Mouse (Mus musculus) liver, embryonic 14.5 days (tissue): Measurements from ENCODE around the gene Poldip2. TPM values are rescaled to one million over a fixed set of nuclear protein-coding genes. Genes with fewer than 3 reads are reported as not detected.
A peak's percentile ranks its signal among the peaks of the same experiment; 100 is the strongest.

ENCODE experiments used
- ATAC-seq: fragments of 200-750 bp; cut with Nextera tagmentation; 2 replicates; pipeline ENCODE4 v1.8.0; 2017; ENCODE audit warnings: moderate number of reproducible peaks, mild to moderate bottlenecking, moderate library complexity; ENCODE audit not compliant: insufficient read depth
- DNase-seq, 3 experiments: peaks; one replicate each; pipeline ENCODE4 v3.0.0-alpha.2; 2012 to 2013; ENCODE audit warnings: low read depth in 3 of 3, low spot score in 3 of 3
- H3K27ac ChIP-seq: fragments of 300-500 bp; sonication (generic); 2 replicates; pipeline ENCODE4 v1.5.1; 2014; ENCODE audit warnings: moderate library complexity, mild to moderate bottlenecking, control low read depth, inconsistent platforms
- H3K27me3 ChIP-seq: fragments of 300-500 bp; sonication (generic); 2 replicates; pipeline ENCODE4 v1.6.1; 2014; ENCODE audit warnings: mild to moderate bottlenecking, low read length, moderate library complexity; ENCODE audit not compliant: control insufficient read depth, insufficient read depth
- H3K36me3 ChIP-seq: fragments of 300-500 bp; sonication (generic); replicated peaks from 2 replicates; pipeline ENCODE4 v1.6.1; 2014; ENCODE audit warnings: low read depth; ENCODE audit not compliant: control insufficient read depth, insufficient read depth
- H3K4me1 ChIP-seq, 2 experiments: fragments of 200-500 bp in 1 of 2; fragments of 300-500 bp in 1 of 2; sonication (generic) in 1 of 2; replicated peaks; 2 replicates each; pipeline ENCODE4 v1.6.1; 2012 to 2014; ENCODE audit warnings: antibody characterized with exemption in 1 of 2, inconsistent platforms in 1 of 2, low read length in 1 of 2; ENCODE audit not compliant: control insufficient read depth in 2 of 2, insufficient read depth in 2 of 2
- H3K4me2 ChIP-seq: fragments of 300-500 bp; sonication (generic); 2 replicates; pipeline ENCODE4 v1.6.1; 2014; ENCODE audit warnings: low read depth, mild to moderate bottlenecking, control low read depth, moderate library complexity
- H3K4me3 ChIP-seq, 2 experiments: fragments of 200-500 bp in 1 of 2; fragments of 300-500 bp in 1 of 2; sonication (generic) in 1 of 2; 2 replicates each; pipeline ENCODE4 v1.5.1; 2012 to 2014; ENCODE audit warnings: low read depth in 2 of 2, low read length in 2 of 2, mild to moderate bottlenecking in 2 of 2, control low read depth in 1 of 2, inconsistent platforms in 1 of 2, moderate library complexity in 1 of 2; ENCODE audit not compliant: insufficient read depth in 1 of 2
- H3K9ac ChIP-seq: fragments of 300-500 bp; sonication (generic); replicated peaks from 2 replicates; pipeline ENCODE4 v1.6.1; 2014; ENCODE audit warnings: mild to moderate bottlenecking, control low read depth, moderate library complexity
- H3K9me3 ChIP-seq: fragments of 300-500 bp; sonication (generic); 2 replicates; pipeline ENCODE4 v1.6.1; 2016; ENCODE audit warnings: low read length, mixed read lengths; ENCODE audit not compliant: control insufficient read depth
- CTCF ChIP-seq: IDR thresholded peaks from 2 replicates; pipeline ENCODE4 v1.5.1; 2016; ENCODE audit warnings: antibody characterized with exemption, low read depth, control low read depth
- EP300 ChIP-seq: IDR thresholded peaks from 2 replicates; pipeline ENCODE4 v1.6.1; 2016; ENCODE audit warnings: antibody characterized with exemption, low read depth
- WGBS: fragments of 180-500 bp; shearing (Covaris S2); extraction: QIAGEN DNeasy Blood & Tissue Kit; methylation state at CpG from one replicate; pipeline ENCODE4 v1.1.7; 2014; ENCODE audit not compliant: insufficient replicate concordance; 5-methylcytosine and 5-hydroxymethylcytosine counted together
- polyA plus RNA-seq, 2 experiments: library from polyadenylated mRNA; depleted of rRNA in 1 of 2; stranded (reverse) in 1 of 2; unstranded in 1 of 2; fragments of >200 nt; fragmentation: Nextera tagmentation in 1 of 2; extraction: Ambion mirVana in 1 of 2; gene quantifications; 2 replicates each; pipeline versions ENCODE4 v1.2.1 to v1.2.3; 2012 to 2014

Poldip2 gene
- polyA plus RNA-seq, 2 experiments = 28.2 to 57.2 TPM

DNA sequence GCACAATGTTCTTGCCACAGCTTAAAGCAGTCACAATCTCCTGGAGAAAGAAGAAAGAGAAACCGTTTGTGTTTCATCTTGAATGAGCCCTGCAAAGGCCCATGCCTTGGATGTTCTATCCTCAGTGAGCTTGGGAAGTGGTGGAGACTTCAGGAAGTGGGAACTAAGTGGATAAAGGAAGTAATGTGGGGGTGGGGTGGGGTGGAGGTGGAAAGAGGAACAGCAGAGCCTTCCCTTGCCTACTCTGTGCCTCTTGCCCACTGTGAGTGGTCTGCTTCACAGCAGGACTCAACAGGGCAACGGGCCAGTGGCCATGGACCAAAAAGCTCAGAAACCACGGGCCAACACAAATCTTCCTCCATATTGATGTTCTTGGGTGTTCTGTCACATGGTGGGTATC, 36.7 kb upstream of the Poldip2 start:
- Histone ChIP-seq H3K4me2 (no peak overlapping the region), H3K27me3 (no peaks in the 10 kb centered on the region), H3K27ac (no peak overlapping the region), H3K4me1 (no peaks in the 10 kb centered on the region), H3K4me3 (no peak overlapping the region), H3K9me3 (no peaks in the 10 kb centered on the region), H3K9ac (no peak overlapping the region), H3K36me3 (no peaks in the 10 kb centered on the region)
- no peak for TF ChIP-seq EP300
- no peak for TF ChIP-seq CTCF
- 31% methylated on average over 3 of the region's 3 CpGs for WGBS
- no peak for DNase-seq
- ATAC-seq = no peak

DNA sequence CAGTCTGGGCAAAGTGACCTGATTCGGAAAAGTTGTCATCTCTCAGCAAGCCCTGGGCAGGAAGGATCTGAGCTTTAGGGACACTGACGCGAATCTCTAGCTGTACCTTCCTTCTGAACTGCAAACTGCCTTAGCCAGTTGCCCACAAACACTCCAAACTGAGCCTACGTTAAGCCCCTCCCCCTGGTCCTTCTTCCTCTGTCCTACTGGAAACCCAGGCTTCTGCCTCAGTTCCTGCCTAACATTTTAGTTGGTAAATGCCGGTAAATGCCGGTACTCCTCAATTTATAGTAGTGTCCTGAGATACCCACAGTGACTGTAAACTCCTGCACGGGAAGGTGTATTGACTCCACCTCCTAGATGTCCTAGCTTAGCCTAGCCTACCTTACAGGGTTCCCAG, 28.4 kb upstream of the Poldip2 start:
- Histone ChIP-seq H3K9ac (no peak overlapping the region), H3K4me2 (no peak overlapping the region), H3K4me1 (no peaks in the 10 kb centered on the region), H3K4me3 (no peak overlapping the region), H3K27ac (no peak overlapping the region), H3K27me3 (peaks cover 18% of the 10 kb centered on the region), H3K36me3 (no peaks in the 10 kb centered on the region), H3K9me3 (no peaks in the 10 kb centered on the region)
- TF ChIP-seq EP300 (no peak), CTCF (no peak)
- ATAC-seq = no peak
- DNase-seq = no peak
- 37% methylated on average over 7 of the region's 7 CpGs for WGBS

GRCm38 (mm10) chr11:78488168-78488567, 23.8 kb upstream of the Poldip2 start:
- no peak for ATAC-seq
- 1% methylated on average over 8 of the region's 8 CpGs for WGBS
- H3K4me3 ChIP-seq = no peak overlapping the region

GRCm38 (mm10) chr11:78490781-78491241, 21.2 kb upstream of the Poldip2 start:
- H3K27ac ChIP-seq = no peak overlapping the region
- H3K36me3 ChIP-seq = no peaks in the 10 kb centered on the region
- no peak overlapping the region for H3K4me3 ChIP-seq
- ATAC-seq (no peak), DNase-seq (no peak)
- no peak overlapping the region for H3K9ac ChIP-seq
- no peaks in the 10 kb centered on the region for H3K4me1 ChIP-seq
- TF ChIP-seq CTCF (peak; percentile 31; the same call in 1 of the 2 replicates), EP300 (no peak)
- peak overlapping the region; percentile 11 for H3K4me2 ChIP-seq
- H3K27me3 ChIP-seq = peaks cover 52% of the 10 kb centered on the region
- no peaks in the 10 kb centered on the region for H3K9me3 ChIP-seq
- 9% methylated on average over 47 of the region's 48 CpGs for WGBS

More at GRCm38 (mm10) chr11:78488168-78488567, 23.8 kb upstream of the Poldip2 start:
- Histone ChIP-seq H3K27me3 (peaks cover 42% of the 10 kb centered on the region), H3K9me3 (no peaks in the 10 kb centered on the region), H3K4me1 (no peaks in the 10 kb centered on the region), H3K4me2 (no peak overlapping the region), H3K36me3 (no peaks in the 10 kb centered on the region), H3K27ac (no peak overlapping the region), H3K9ac (no peak overlapping the region)
- peak; percentile 87 for TF ChIP-seq CTCF
- TF ChIP-seq EP300 = no peak
- no peak for DNase-seq

GRCm38 (mm10) chr11:78495904-78496303, 16.1 kb upstream of the Poldip2 start:
- Histone ChIP-seq H3K4me2 (no peak overlapping the region), H3K27ac (no peak overlapping the region), H3K9me3 (no peaks in the 10 kb centered on the region), H3K9ac (no peak overlapping the region), H3K4me3 (no peak overlapping the region), H3K4me1 (no peaks in the 10 kb centered on the region; a peak in 1 of 4 replicates), H3K27me3 (peaks cover 44% of the 10 kb centered on the region), H3K36me3 (no peaks in the 10 kb centered on the region)
- 5% methylated on average over 6 of the region's 6 CpGs for WGBS
- DNase-seq = no peak
- no peak for ATAC-seq
- no peak for TF ChIP-seq EP300
- TF ChIP-seq CTCF = no peak
